Mouse (Mus musculus): Measurements from ENCODE around the gene Tspan7.

The Tspan7 gene

DNA sequence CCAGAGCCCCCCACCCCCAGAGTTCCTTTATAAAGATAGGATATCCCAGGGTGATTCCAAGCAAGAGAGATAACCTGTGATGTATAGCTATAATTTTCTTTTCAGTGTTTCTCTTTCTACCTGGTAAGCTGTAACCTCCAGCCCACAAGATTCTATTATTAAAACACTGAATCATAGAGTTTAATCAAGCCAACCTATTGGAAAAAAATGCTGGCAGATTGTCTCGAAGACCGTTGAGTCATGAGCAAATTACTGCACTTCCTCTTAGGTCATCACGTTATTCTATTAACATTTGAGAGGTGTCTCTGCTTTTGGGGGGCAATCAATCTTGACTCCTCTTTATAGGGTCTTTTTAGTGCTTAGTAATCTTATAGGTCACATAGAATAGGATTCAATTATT lies 61.9 kb downstream of the Tspan7 start:
- DNase-seq (ENCODE audit: extremely low read depth, low read depth): no peak

DNA sequence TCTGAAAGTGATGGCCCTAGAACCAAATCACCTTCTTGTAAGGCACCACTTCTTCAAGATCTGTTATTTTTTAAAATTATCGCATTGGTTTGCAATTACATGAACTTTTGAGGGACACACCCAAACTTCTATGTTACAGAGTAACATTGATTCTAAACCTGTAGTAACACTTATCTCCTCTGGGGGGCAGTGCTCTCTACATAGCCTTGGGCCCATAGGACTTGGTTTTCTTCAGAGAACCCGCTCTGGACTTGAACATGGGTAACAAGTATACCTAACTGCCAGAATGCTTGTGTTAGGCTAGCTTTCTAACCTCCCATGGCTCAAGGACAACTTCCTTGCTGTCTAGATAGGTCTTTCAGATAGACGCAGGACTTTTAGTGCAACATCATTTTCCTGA lies 64.8 kb downstream of the Tspan7 start:
- DNase-seq (ENCODE audit: extremely low read depth, low read depth): no peak

DNA sequence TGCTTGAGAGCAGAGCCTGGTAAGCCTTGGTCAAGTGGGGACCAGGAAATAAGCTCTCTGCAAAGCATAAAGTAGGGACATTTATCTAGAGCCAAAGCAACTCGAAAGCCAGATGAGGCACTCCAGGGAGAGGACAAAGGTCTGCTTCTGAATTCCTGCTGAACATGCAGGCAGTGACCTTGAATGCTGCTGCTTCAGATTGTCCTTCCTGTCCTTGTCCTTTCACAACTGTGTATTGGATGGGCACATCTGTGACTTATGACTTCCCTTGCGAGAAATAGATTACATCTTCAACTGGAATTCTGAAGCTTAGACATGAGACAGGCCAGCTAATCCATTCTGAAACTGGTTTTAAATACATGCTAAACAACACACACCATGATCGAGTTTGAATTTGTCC lies 71.9 kb downstream of the Tspan7 start:
- DNase-seq (ENCODE audit: extremely low read depth, low read depth): no peak

DNA sequence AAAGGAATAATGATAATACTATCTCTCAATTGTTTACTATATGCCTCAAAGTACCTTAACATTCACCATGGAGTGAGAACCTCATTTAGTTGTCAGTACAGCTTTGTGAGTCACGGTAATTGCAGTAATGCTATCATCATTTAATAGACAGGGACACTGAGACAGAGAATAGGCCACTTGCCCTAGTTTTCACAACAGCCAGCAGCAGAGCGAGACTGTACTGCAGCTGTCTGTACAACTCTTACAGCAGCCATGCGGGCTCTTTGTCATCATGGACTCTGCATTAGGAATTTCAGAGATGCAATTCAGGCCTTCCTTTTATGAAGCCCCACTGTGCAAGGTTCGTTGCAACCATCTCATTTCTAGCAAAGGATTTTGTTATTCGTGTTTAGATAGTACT lies 72.6 kb downstream of the Tspan7 start:
- no peak for DNase-seq (ENCODE audit: extremely low read depth, low read depth)

DNA sequence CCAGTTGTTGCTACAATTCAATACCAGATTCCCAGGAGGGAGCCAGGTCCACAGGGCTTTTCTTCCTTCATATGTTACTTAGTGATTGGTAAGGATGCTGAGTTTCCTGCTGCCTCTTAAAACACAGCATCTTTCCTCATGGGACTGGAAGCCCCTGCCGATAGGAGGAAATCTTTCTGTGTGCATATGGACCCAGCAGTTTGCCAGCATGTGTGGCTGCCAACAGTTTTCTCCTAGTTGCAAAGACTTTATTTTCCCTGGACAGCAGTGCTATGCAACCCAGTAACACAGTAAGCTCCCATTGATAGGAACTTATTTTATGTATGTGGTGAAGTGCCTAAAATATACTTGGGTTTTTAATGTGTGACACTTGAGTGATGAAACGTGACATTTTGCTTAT lies 73.7 kb downstream of the Tspan7 start:
- DNase-seq (ENCODE audit: extremely low read depth, low read depth): no peak

DNA sequence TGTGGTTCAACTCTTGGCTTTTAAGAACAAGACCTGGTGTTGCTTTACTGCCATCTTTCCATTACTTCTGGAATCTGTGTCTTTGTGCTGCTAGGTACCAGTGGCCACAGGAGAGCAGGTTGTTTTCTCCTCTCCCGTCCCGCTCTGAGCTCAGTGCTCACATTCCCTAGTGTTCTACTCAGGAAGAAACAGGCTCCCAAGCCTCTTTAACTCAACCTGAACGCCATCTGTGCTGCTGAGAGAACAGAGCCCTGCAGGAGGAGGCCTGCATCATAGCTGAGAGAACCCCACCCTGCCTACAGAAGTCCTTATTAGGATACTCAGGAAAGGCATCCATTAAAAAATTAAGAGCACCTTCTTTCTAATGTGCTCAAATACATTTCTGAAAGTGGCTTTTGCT lies 80.9 kb downstream of the Tspan7 start:
- DNase-seq (ENCODE audit: extremely low read depth, low read depth): no peak

DNA sequence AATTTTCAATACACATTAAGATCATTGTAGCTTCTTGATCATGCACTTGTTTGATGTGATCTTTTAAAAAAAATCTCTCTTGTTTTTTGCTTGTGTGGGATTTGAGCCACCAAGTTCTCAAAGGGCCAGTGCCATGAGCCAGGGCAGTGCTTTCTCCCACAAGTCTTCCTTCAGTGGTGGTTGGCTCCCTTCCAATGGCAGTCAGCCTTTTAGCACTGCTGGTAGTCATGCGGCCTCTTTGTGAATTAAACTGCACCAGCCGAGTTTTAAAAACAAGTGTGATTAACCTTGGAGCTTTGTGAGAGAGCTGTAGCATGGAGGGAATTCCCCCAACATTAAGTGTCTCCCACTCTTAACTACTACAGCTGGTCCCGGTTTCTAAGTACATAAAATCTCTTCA lies 89.6 kb downstream of the Tspan7 start:
- no peak for DNase-seq (ENCODE audit: extremely low read depth, low read depth)

DNA sequence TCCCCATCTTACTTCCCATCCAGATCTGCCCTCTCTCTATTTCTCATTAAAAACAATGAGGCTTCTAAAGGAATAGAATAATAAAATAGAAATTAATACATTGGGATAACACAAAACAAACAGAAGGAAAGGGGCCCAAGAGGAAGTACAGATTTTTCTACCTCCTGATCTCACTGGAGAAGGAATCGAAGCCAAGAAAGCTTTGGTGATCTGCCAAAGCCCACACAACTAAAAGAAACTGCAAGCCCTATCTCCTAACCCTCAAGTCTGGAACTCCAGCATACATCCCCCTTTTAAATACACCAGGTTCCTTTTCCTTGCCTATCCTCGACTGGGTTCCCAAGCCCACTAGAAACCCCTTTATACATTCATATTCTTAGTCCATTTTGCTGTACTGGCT lies 90.4 kb downstream of the Tspan7 start:
- DNase-seq (ENCODE audit: extremely low read depth, low read depth): no peak

DNA sequence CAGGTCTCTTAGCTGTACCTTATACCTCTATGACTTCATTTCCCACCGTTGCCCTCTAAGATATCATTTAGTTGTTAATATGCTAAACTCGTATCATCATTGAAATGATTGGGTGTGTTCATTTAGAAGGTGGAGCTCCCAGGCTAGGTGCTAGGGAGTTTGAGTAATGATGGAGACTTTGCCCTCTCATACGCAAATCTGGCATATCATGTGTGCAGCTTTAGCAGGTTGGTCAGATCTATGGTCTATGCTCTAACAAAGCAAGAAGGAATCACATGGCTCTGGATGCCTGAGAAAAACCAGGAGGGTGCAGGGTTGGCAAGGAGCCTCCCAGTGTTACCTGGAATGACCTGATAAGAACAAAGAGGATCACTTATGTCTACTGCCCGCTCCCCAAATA lies 91.4 kb downstream of the Tspan7 start:
- no peak for DNase-seq (ENCODE audit: extremely low read depth, low read depth)

DNA sequence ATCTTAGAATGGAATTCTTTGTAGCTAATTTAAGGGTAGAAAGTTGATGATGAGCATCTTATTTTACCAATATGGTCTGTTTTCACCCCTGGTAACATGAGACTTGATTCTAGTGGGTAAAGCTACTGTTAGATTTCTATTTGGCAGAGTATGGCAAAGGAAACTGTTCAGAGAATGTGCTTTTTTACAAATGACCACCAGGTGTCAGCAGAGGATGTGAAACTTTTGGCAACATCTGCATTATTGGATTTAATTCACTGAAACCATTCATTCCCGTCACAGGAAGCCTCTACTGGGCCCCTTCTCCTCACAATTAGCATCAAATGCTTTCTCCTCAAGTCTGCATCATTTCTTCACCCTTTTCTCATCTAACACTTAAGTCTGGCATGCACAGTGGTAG lies 92.4 kb downstream of the Tspan7 start:
- DNase-seq (ENCODE audit: extremely low read depth, low read depth): no peak

DNA sequence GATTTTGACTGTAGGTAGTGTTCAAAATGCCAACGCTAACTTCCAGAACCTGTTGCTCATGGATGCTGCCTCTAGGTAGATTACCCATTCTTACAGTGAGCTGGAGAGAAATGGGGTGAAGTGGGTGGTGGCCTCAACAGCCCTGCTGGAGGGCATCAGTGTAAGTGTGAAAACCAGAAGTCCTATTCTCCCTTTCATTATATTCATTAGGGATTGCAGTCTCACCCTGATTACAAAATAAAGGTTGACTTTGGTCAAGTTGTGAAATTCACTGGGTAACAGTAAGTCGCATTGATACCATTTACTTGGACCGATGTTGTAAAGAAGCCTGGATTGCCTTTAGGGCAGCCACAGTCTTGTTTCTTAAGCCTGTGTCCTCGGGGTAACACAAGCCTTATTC lies 97.8 kb downstream of the Tspan7 start:
- DNase-seq (ENCODE audit: extremely low read depth, low read depth): no peak

DNA sequence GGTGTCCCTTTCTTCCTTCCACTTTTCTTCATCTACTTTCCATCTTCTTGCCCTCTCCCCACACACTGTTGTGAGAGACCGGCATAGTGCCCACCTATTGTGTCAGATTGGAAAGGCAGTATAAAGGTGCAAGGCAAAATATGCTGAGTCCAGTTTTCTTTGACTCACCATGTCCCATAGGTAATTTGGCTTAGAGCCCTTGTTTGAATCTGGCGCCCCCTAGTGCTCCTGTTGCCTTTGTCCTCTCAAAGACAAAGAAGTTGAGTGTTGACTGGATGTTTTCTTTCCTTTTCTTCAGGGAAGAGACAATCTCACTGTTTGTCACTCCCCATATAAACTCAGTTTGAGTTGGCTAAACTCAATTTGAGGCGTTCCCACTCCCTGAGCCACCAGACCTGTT lies 107.3 kb downstream of the Tspan7 start:
- DNase-seq (ENCODE audit: extremely low read depth, low read depth): no peak

DNA sequence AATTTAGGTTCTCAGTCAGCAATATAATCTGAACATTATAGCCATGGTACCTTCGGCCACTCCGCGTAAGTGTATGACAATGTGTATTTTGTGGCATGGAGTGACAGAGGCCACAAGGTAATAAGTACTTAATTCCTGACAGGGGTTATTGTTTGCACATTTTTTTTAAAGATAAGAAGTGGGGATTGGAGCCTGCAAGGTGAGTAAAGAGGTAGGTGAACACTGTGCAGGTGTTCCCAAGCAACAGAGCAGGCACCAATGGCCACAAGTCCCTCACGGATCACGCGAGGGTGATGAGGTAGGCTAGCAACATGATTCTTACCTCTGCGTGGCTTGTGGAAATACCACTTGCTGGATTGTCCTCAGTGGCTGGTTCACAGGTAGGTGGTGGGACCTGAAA lies 108.6 kb downstream of the Tspan7 start:
- no peak for DNase-seq (ENCODE audit: extremely low read depth, low read depth)

DNA sequence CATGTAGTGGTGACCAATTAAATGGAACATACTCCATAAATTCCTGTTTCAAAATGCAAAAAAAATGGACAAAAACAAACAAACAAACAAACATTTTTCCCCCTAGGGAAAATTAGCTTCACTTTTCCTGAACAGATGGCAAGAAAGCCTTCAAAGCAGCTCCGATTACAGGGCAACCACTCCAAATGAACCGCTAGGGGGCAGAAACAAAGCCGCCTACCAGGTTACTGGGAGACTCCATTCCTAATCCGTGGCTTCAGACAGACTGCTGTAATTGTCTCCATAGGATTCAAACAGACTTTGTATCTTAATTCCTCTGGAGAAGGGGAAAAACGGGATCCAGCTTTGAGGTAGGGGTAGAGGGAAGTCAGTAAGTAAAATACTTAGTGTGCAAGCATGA lies 132.2 kb downstream of the Tspan7 start:
- no peak for DNase-seq (ENCODE audit: extremely low read depth, low read depth)

DNA sequence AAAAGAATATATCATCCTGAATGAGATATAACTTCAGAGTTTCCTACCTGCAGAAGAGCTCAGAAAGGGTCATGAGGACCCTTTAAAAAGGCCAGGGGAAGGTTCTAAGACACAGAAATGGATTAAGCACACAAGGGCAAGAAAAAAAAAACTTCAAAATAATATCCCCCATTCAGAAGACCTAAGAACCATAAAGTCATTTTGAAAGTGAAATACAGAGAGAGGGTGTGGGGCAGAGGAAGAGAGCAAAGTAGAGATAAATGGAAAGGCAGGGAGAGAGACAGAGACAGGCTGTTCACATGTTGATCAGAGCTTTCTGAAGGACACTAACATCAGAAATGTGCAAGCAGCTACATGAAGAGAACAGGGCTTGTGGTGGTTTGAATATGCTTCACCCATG lies 156.1 kb downstream of the Tspan7 start:
- no peak for DNase-seq (ENCODE audit: extremely low read depth, low read depth)
